Mouse (Mus musculus) megakaryocyte, embryonic 14.5 days (primary cell): Measurements from ENCODE around the gene Bend4.

Experiments
- FLI1 ChIP-seq: IDR thresholded peaks from 2 replicates; pipeline ENCODE4 v1.6.1; 2012; ENCODE audit warnings: low read length, inconsistent platforms, mixed read lengths
- GATA1 ChIP-seq: IDR thresholded peaks from 3 replicates; pipeline ENCODE4 v1.6.1; 2012; ENCODE audit warnings: mixed read lengths, low read length, inconsistent platforms, borderline replicate concordance

DNA sequence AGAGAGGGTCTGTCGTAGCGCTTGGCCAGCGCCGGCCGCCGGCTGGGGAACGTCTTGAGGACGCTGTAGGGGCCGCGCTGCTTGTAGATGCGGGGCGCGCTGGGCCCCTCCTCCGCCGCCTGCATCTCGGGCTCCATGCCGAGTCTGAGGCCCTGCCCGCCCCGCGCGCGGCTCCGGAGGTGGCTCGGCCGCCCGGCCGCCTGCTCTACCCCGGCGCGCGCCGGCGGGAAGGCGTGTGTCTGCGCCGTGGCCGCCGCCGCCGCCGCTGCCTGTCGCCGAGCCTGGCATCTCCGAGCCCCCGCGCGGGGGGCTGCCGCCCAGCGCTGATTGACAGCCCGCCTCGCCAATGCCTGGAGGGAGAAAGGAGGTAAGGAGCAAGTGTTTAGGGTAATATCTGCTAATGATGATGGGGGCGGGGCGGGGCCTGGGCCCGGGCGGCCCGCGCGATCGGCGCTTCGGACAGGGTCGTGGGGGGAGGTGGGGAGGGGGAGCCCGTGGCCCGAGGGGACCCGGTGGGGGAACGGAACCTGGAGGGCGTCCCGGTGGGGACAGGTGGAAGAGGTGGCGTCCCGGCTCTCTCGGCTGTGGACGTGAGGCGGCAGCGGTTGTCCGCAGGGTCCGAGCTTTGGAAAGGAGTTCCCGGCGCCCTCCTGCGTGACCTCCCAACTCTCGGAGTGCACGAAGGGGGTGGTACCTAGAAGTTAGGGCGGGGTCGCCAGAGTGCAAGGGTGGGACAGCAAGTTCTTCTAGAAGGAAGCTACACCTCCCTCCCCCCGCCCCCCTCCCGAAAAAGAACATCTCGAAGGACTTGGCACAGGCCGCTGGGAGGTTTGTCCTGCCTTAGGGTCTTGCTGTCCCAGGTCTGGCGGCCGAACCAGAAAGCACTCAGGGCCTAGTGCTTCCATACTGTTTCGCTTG, at the start of gene Bend4:
- TF ChIP-seq GATA1 (no peak), FLI1 (no peak)
